Mouse (Mus musculus) thymus, postnatal 25 days (tissue): ENCODE measurements around the gene Ldb3.

Experiments
- DNase-seq: peaks from one replicate; pipeline ENCODE4 v3.0.0; 2022

Ldb3 gene

GRCm38 (mm10) chr14:34505309-34505708 is 83.2 kb downstream of the Ldb3 start:
- no peak for DNase-seq

- DNase-seq = no peak
Observed at GRCm38 (mm10) chr14:34504377-34504776, 84.1 kb downstream of the Ldb3 start.

GRCm38 (mm10) chr14:34503759-34504158 is 84.7 kb downstream of the Ldb3 start:
- DNase-seq = no peak

GRCm38 (mm10) chr14:34503325-34503647 is 85.2 kb downstream of the Ldb3 start, which contains the start of gene Bmpr1a:
TSS of gene Bmpr1a (minus strand) at chr14:34503341.
- no peak for DNase-seq

GRCm38 (mm10) chr14:34502475-34503324 is 85.8 kb downstream of the Ldb3 start:
- DNase-seq = peak; percentile 82

- peak; percentile 40 for DNase-seq
Observed at GRCm38 (mm10) chr14:34501804-34502474, 86.5 kb downstream of the Ldb3 start.

- peak; percentile 9 for DNase-seq
Observed at GRCm38 (mm10) chr14:34501447-34501803, 87.1 kb downstream of the Ldb3 start.

GRCm38 (mm10) chr14:34500309-34500708 is 88.2 kb downstream of the Ldb3 start:
- DNase-seq = no peak

- DNase-seq = no peak
Observed at GRCm38 (mm10) chr14:34499664-34500063, 88.8 kb downstream of the Ldb3 start.

GRCm38 (mm10) chr14:34497346-34497745 is 91.1 kb downstream of the Ldb3 start:
- DNase-seq = no peak

GRCm38 (mm10) chr14:34493682-34494081 is 94.8 kb downstream of the Ldb3 start:
- no peak for DNase-seq

- no peak for DNase-seq
Observed at GRCm38 (mm10) chr14:34492688-34493087, 95.8 kb downstream of the Ldb3 start.

GRCm38 (mm10) chr14:34490965-34491364 is 97.5 kb downstream of the Ldb3 start:
- no peak for DNase-seq

GRCm38 (mm10) chr14:34489928-34490327 is 98.6 kb downstream of the Ldb3 start:
- no peak for DNase-seq

GRCm38 (mm10) chr14:34486169-34486568 is 102.3 kb downstream of the Ldb3 start:
- DNase-seq = no peak

- no peak for DNase-seq
Observed at GRCm38 (mm10) chr14:34483469-34484341, 104.8 kb downstream of the Ldb3 start.
